Mouse (Mus musculus) liver, postnatal 0 days (tissue): ENCODE data around the gene Gm20388.

Experiments
- CTCF ChIP-seq: sonication (generic); IDR thresholded peaks from 2 replicates; pipeline ENCODE4 v1.5.1; 2016; ENCODE audit warnings: antibody characterized with exemption, low read depth
- EP300 ChIP-seq: IDR thresholded peaks from 2 replicates; pipeline ENCODE4 v1.6.1; 2016; ENCODE audit warnings: antibody characterized with exemption, low read depth, mild to moderate bottlenecking

DNA sequence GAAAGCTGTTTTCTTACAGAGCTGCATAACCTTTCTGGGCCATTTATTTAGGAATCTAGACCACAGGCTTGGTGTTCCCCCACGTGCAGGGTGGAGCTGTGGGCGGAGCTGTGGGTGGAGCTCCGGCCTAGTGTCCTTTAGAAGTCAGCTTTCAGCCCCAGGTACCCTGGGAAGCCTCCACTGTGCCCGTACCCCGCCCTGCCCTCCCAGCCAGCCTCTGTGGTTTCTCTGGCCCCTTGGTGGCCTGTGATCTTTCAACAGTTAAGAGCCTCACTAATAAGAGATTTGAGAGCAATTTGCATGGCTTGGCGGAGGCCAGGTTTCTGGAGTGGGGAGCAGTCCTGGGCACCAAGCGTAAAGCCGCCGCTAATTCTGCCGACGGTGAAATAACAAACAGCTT is 979.4 kb downstream of the Gm20388 start:
- no peak for TF ChIP-seq EP300
- TF ChIP-seq CTCF, result no peak
